Mouse (Mus musculus) bone marrow, adult 2 months (tissue): Measurements from ENCODE around the gene Dusp1. TPM values are rescaled to one million over a fixed set of nuclear protein-coding genes. Genes with fewer than 3 reads are reported as not detected.

ENCODE experiments used
- H3K27ac ChIP-seq: fragments of 200-500 bp; 2 replicates; pipeline ENCODE4 v1.5.1; 2012; ENCODE audit warnings: low read depth, mild to moderate bottlenecking, control low read depth, inconsistent platforms, low read length; ENCODE audit not compliant: control insufficient read depth, poor library complexity, insufficient read depth
- H3K4me1 ChIP-seq: fragments of 200-500 bp; 2 replicates; pipeline ENCODE4 v1.6.1; 2011; ENCODE audit warnings: low read length; ENCODE audit not compliant: control insufficient read depth, insufficient read depth
- H3K4me3 ChIP-seq: fragments of 200-500 bp; replicated peaks from 2 replicates; pipeline ENCODE3; 2011; ENCODE audit warnings: mild to moderate bottlenecking, low read depth, low read length, control low read depth; ENCODE audit not compliant: control insufficient read depth
- CTCF ChIP-seq: fragments of 200-500 bp; IDR thresholded peaks from 2 replicates; pipeline ENCODE4 v1.5.1; 2011; ENCODE audit warnings: low read length, control low read depth; ENCODE audit not compliant: control insufficient read depth, insufficient read depth
- POLR2A ChIP-seq: fragments of 200-500 bp; IDR thresholded peaks from 2 replicates; pipeline ENCODE4 v1.6.1; 2011; ENCODE audit warnings: low read depth, mild to moderate bottlenecking, control low read depth, low read length, borderline replicate concordance; ENCODE audit not compliant: control insufficient read depth
- WGBS: fragments of 180-500 bp; shearing (Covaris S2); methylation state at CpG from one replicate; pipeline ENCODE4 v1.1.7; 2018; 5-methylcytosine and 5-hydroxymethylcytosine counted together
- polyA plus RNA-seq: library from polyadenylated mRNA; stranded (reverse); fragments of >200 nt; gene quantifications from 2 replicates; pipeline ENCODE4 v1.2.4, GENCODE M21; 2011; ENCODE audit warnings: low replicate concordance; ENCODE audit not compliant: missing spikeins, insufficient read depth, insufficient read length

The Dusp1 gene
- polyA plus RNA-seq, 1 experiment, result 37.7 TPM

GRCm38 (mm10) chr17:26480956-26481355 is 81.0 kb downstream of the Dusp1 start:
- H3K4me1 ChIP-seq, result peaks cover 1% of the 10 kb centered on the region; the same call in 1 of the 2 replicates
- H3K27ac ChIP-seq, result 0 out of 2 replicates have a peak overlapping the region, but pooled peaks have one; percentile 32
- TF ChIP-seq CTCF (no peak), POLR2A (no peak)
- 52% methylated on average over 4 of the region's 4 CpGs for WGBS
- no peak overlapping the region for H3K4me3 ChIP-seq

GRCm38 (mm10) chr17:26479619-26480018 is 82.3 kb downstream of the Dusp1 start:
- Histone ChIP-seq H3K4me1 (peaks cover 1% of the 10 kb centered on the region; the same call in 1 of the 2 replicates), H3K4me3 (no peak overlapping the region), H3K27ac (no peak overlapping the region)
- TF ChIP-seq POLR2A (no peak), CTCF (no peak)
- WGBS, result 81% methylated on average over 6 of the region's 6 CpGs

- no peak overlapping the region for H3K27ac ChIP-seq
- WGBS, result 73% methylated on average over 4 of the region's 4 CpGs
- no peak overlapping the region for H3K4me3 ChIP-seq
- no peaks in the 10 kb centered on the region; the same call in 1 of the 2 replicates for H3K4me1 ChIP-seq
- TF ChIP-seq POLR2A (no peak), CTCF (no peak)
Measured at GRCm38 (mm10) chr17:26478672-26479071, 83.3 kb downstream of the Dusp1 start.

GRCm38 (mm10) chr17:26476871-26477270 is 85.1 kb downstream of the Dusp1 start:
- 69% methylated on average over 6 of the region's 6 CpGs for WGBS
- Histone ChIP-seq H3K4me3 (no peak overlapping the region), H3K4me1 (no peaks in the 10 kb centered on the region; the same call in 1 of the 2 replicates), H3K27ac (no peak overlapping the region)
- TF ChIP-seq CTCF, result no peak
- TF ChIP-seq POLR2A, result no peak

GRCm38 (mm10) chr17:26468102-26468894 is 93.6 kb downstream of the Dusp1 start:
- TF ChIP-seq CTCF (no peak), POLR2A (no peak)
- Histone ChIP-seq H3K4me3 (no peak overlapping the region), H3K27ac (no peak overlapping the region), H3K4me1 (no peaks in the 10 kb centered on the region; the same call in 1 of the 2 replicates)
- 80% methylated on average over 13 of the region's 13 CpGs for WGBS

- Histone ChIP-seq H3K4me3 (no peak overlapping the region), H3K4me1 (no peaks in the 10 kb centered on the region; the same call in 1 of the 2 replicates), H3K27ac (no peak overlapping the region)
- TF ChIP-seq CTCF (no peak), POLR2A (no peak)
- 79% methylated on average over 4 of the region's 4 CpGs for WGBS
Measured at GRCm38 (mm10) chr17:26467619-26468018, 94.3 kb downstream of the Dusp1 start.

- 20% methylated on average over 4 of the region's 4 CpGs for WGBS
- H3K27ac ChIP-seq, result no peak overlapping the region
- no peaks in the 10 kb centered on the region; the same call in 1 of the 2 replicates for H3K4me1 ChIP-seq
- H3K4me3 ChIP-seq, result no peak overlapping the region
- peak; percentile 87 for TF ChIP-seq CTCF
- no peak for TF ChIP-seq POLR2A
Measured at GRCm38 (mm10) chr17:26466741-26467150, 95.2 kb downstream of the Dusp1 start.

GRCm38 (mm10) chr17:26464972-26465371 is 97.0 kb downstream of the Dusp1 start:
- Histone ChIP-seq H3K4me3 (no peak overlapping the region), H3K27ac (no peak overlapping the region), H3K4me1 (no peaks in the 10 kb centered on the region; the same call in 1 of the 2 replicates)
- 60% methylated on average over 7 of the region's 7 CpGs for WGBS
- no peak for TF ChIP-seq CTCF
- no peak for TF ChIP-seq POLR2A
